Mouse (Mus musculus): Measurements from ENCODE around the gene Pacs2.

- TF ChIP-seq POLR2A (IDR thresholded peaks at IDR 0.05; ENCODE audit: insufficient read length, low read depth) (peak; percentile 11), REST (IDR thresholded peaks at IDR 0.05; ENCODE audit: insufficient read depth, insufficient read length) (no peak), USF1 (IDR thresholded peaks at IDR 0.05; ENCODE audit: low read depth) (no peak), E2F4 (IDR thresholded peaks at IDR 0.05; ENCODE audit: insufficient read depth) (no peak)
Measured at GRCm38 (mm10) chr12:113074329-113075062, 60.2 kb downstream of the Pacs2 start, which contains the start of gene Tex22.
